Mouse (Mus musculus): ENCODE measurements around the gene Sf3b1. TPM values are rescaled to one million over a fixed set of nuclear protein-coding genes. Genes with fewer than 3 reads are reported as not detected.

Gene Sf3b1
- polyA plus RNA-seq, 2 experiments, result 211 to 313 TPM

DNA sequence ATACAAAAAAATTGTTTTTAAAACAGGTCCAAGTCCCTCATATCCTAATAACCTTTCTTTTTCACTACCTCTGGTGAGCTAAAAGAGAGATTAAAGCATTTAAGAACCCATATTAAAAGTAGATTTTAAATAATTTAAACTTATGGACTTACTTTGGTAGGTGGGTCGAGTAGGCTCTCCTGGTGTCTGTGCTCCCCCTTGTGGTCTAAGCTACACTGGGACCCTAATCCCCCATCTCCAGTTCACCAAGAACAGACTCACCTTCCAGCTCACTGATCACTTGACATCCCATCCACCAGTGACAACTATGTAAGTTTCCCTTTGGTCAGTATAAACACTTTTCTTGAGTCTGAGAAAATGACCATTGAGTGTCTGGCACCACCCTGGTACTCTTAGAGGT, 15.0 kb upstream of the Sf3b1 start:
- no peaks in the 10 kb centered on the region for H3K4me1 ChIP-seq (ENCODE audit: control insufficient read depth, insufficient read depth, low read length)
- H3K4me2 ChIP-seq (replicated peaks; ENCODE audit: low read depth, low read length, severe bottlenecking), result no peak overlapping the region
- ATAC-seq (ENCODE audit: low FRiP score, low read depth), result no peak
- H3K36me3 ChIP-seq (ENCODE audit: control insufficient read depth, insufficient read depth, low read length), result no peaks in the 10 kb centered on the region
- H3K9ac ChIP-seq (ENCODE audit: low read depth, low read length, severe bottlenecking), result no peak overlapping the region
- H3K9me3 ChIP-seq (ENCODE audit: control insufficient read depth, low read length), result 0 out of 2 replicates have a peak, but pooled peaks cover 4% of the 10 kb centered on the region
- no peaks in the 10 kb centered on the region for H3K27me3 ChIP-seq (ENCODE audit: control insufficient read depth, insufficient read depth, low read length)
- H3K27ac ChIP-seq (replicated peaks; ENCODE audit: low read depth, low read length), result no peak overlapping the region
- H3K4me3 ChIP-seq (replicated peaks; ENCODE audit: low read length), result no peak overlapping the region
- 47% methylated on average over 1 of the region's 1 CpGs for WGBS
- TF ChIP-seq POLR2A (IDR thresholded peaks at IDR 0.05; ENCODE audit: borderline replicate concordance, extremely low read depth, insufficient read depth, insufficient read length), result no peak
- no peak for DNase-seq (ENCODE audit: low spot score)

DNA sequence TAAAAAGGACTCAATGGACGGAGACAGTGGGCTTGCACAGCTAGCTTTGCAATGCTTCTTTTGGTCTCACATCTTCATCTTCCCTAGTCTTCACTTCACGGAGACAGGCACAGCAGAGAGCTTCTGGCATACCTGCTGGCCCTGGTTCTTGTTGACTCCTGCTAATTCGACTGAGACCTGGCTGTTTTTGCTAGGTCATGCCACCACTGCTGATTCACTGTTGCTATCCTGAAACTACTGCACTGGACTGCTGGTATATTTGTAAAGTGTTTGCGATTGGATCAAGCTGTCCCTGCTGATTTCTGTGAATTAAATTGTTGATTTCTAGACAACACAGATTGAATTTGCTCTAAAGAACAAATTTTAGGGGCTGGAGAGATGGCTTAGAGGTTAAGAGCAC, 14.4 kb upstream of the Sf3b1 start:
- Histone ChIP-seq H3K4me1 (ENCODE audit: control insufficient read depth, insufficient read depth, low read length) (no peaks in the 10 kb centered on the region), H3K9me3 (ENCODE audit: control insufficient read depth, low read length) (0 out of 2 replicates have a peak, but pooled peaks cover 4% of the 10 kb centered on the region), H3K27ac (replicated peaks; ENCODE audit: low read depth, low read length) (no peak overlapping the region), H3K4me2 (replicated peaks; ENCODE audit: low read depth, low read length, severe bottlenecking) (no peak overlapping the region), H3K36me3 (ENCODE audit: control insufficient read depth, insufficient read depth, low read length) (no peaks in the 10 kb centered on the region), H3K4me3 (replicated peaks; ENCODE audit: low read length) (no peak overlapping the region), H3K9ac (ENCODE audit: low read depth, low read length, severe bottlenecking) (no peak overlapping the region), H3K27me3 (ENCODE audit: control insufficient read depth, insufficient read depth, low read length) (no peaks in the 10 kb centered on the region)
- ATAC-seq (ENCODE audit: low FRiP score, low read depth) (no peak), DNase-seq (ENCODE audit: low spot score) (no peak)
- WGBS, result 80% methylated on average over 4 of the region's 4 CpGs
- no peak for TF ChIP-seq POLR2A (IDR thresholded peaks at IDR 0.05; ENCODE audit: borderline replicate concordance, extremely low read depth, insufficient read depth, insufficient read length)

DNA sequence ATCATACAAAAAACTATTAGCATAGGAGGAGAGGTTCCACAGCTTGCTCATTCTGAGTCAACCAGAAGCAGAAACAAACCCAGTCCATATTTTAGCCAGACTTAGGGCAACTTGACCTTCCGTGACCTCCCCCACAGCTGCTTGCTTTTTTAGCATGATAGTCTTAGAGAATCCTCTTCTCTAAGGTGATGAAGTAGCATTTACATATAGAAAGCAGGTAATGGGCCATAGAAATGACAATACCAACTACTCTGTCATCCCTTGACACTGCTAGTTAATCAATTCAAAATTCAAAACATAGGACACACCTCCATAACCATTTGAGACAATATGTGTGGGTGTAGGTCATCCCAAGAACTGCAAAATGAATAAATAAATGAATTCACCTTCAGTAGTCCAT, 12.7 kb upstream of the Sf3b1 start:
- no peak for DNase-seq (ENCODE audit: low spot score)
- TF ChIP-seq POLR2A (IDR thresholded peaks at IDR 0.05; ENCODE audit: borderline replicate concordance, extremely low read depth, insufficient read depth, insufficient read length), result no peak
- H3K27me3 ChIP-seq (ENCODE audit: control insufficient read depth, insufficient read depth, low read length), result no peaks in the 10 kb centered on the region
- 0 out of 2 replicates have a peak, but pooled peaks cover 4% of the 10 kb centered on the region for H3K9me3 ChIP-seq (ENCODE audit: control insufficient read depth, low read length)
- no peak overlapping the region for H3K4me3 ChIP-seq (replicated peaks; ENCODE audit: low read length)
- no peak overlapping the region for H3K4me2 ChIP-seq (replicated peaks; ENCODE audit: low read depth, low read length, severe bottlenecking)
- no peaks in the 10 kb centered on the region for H3K4me1 ChIP-seq (ENCODE audit: control insufficient read depth, insufficient read depth, low read length)
- no peak overlapping the region for H3K27ac ChIP-seq (replicated peaks; ENCODE audit: low read depth, low read length)
- H3K9ac ChIP-seq (ENCODE audit: low read depth, low read length, severe bottlenecking), result no peak overlapping the region
- 83% methylated on average over 1 of the region's 1 CpGs for WGBS
- no peak for ATAC-seq (ENCODE audit: low FRiP score, low read depth)
- no peaks in the 10 kb centered on the region for H3K36me3 ChIP-seq (ENCODE audit: control insufficient read depth, insufficient read depth, low read length)

DNA sequence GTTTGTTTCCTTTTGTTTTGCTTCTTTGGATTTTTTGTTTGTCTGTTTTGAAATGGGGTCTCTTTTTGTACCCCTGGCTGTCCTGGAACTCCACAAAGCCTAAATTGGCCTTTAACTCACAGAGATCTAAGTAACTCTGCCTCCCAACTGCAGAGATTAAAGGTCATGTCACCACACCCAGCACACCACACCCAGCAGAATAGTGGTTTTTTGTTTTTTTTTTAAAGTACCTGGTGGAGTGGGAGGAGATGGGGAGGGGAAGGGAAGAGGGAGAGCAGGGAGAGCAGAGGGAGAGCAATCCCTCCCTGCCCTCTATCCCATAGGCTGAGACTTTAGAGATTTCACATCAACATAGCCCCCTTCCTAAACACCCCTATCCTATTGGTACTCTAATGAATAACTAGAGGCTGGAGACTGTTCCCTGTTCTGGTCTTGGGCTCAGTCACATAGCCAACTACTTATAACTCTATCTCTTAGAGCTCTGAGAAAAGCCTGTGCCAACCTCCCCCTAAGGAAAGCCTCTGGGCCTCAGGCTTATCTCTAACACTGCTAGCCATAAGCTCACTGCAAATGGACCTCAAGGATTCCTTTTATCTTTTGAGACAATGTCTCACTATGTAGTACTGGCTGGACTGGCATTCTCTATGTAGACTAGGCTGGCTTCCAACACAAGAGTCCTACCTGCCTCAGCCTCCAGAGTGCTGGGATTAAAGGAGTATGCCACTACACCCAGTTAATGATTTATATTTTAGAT, 3.9 kb upstream of the Sf3b1 start:
- Histone ChIP-seq H3K4me3 (replicated peaks; ENCODE audit: low read length) (no peak overlapping the region), H3K27ac (replicated peaks; ENCODE audit: low read depth, low read length) (no peak overlapping the region)

DNA sequence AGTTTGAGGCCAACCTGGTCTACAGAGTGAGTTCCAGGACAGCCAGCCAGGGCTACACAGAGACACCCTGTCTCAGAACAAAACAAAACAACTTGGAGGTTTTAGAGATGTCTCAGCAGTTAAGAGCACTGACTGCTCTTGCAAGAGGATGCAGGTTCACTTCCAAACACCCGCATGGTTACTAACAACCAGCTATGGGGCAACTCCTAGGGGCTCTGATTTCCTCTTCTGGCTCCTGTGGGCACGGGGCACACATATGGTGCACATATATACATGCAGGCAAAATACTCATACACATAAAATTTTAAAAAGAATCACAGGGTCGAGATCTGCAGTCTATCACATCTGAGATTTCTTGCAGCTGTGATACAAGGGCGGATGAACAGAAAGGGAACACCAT, 2.2 kb upstream of the Sf3b1 start:
- DNase-seq (ENCODE audit: low spot score) (no peak), ATAC-seq (ENCODE audit: low FRiP score, low read depth) (no peak)
- WGBS, result 57% methylated on average over 4 of the region's 4 CpGs
- Histone ChIP-seq H3K9ac (ENCODE audit: low read depth, low read length, severe bottlenecking) (no peak overlapping the region), H3K4me2 (replicated peaks; ENCODE audit: low read depth, low read length, severe bottlenecking) (no peak overlapping the region), H3K36me3 (ENCODE audit: control insufficient read depth, insufficient read depth, low read length) (no peaks in the 10 kb centered on the region), H3K27ac (replicated peaks; ENCODE audit: low read depth, low read length) (no peak overlapping the region), H3K27me3 (ENCODE audit: control insufficient read depth, insufficient read depth, low read length) (no peaks in the 10 kb centered on the region), H3K4me3 (replicated peaks; ENCODE audit: low read length) (no peak overlapping the region), H3K4me1 (ENCODE audit: control insufficient read depth, insufficient read depth, low read length) (peaks cover 5% of the 10 kb centered on the region; the same call in 1 of the 2 replicates), H3K9me3 (ENCODE audit: control insufficient read depth, low read length) (no peaks in the 10 kb centered on the region)
- no peak for TF ChIP-seq POLR2A (IDR thresholded peaks at IDR 0.05; ENCODE audit: borderline replicate concordance, extremely low read depth, insufficient read depth, insufficient read length)

More for the DNA sequence above, 3.9 kb upstream of the Sf3b1 start:
- no peaks in the 10 kb centered on the region for H3K27me3 ChIP-seq (ENCODE audit: control insufficient read depth, insufficient read depth, low read length)
- TF ChIP-seq POLR2A (IDR thresholded peaks at IDR 0.05; ENCODE audit: borderline replicate concordance, extremely low read depth, insufficient read depth, insufficient read length), result no peak
- H3K9ac ChIP-seq (ENCODE audit: low read depth, low read length, severe bottlenecking), result no peak overlapping the region
- no peaks in the 10 kb centered on the region for H3K9me3 ChIP-seq (ENCODE audit: control insufficient read depth, low read length)
- H3K36me3 ChIP-seq (ENCODE audit: control insufficient read depth, insufficient read depth, low read length), result no peaks in the 10 kb centered on the region
- H3K4me1 ChIP-seq (ENCODE audit: control insufficient read depth, insufficient read depth, low read length), result no peaks in the 10 kb centered on the region
- no peak for ATAC-seq (ENCODE audit: low FRiP score, low read depth)
- DNase-seq (ENCODE audit: low spot score), result no peak
- no peak overlapping the region for H3K4me2 ChIP-seq (replicated peaks; ENCODE audit: low read depth, low read length, severe bottlenecking)

Data from limb, embryonic 14.5 days (tissue).